Mouse (Mus musculus) heart, postnatal 0 days (tissue): ENCODE measurements around the gene Qdpr. TPM values are rescaled to one million over a fixed set of nuclear protein-coding genes. Genes with fewer than 3 reads are reported as not detected.

Experiments used
- ATAC-seq: fragments of 200-750 bp; cut with Nextera tagmentation; 2 replicates; pipeline ENCODE4 v1.8.0; 2017; ENCODE audit warnings: low read depth, moderate number of reproducible peaks, moderate library complexity; ENCODE audit not compliant: insufficient read depth
- DNase-seq: peaks from one replicate; pipeline ENCODE4 v3.0.0-alpha.2; 2016; ENCODE audit warnings: low spot score
- H3K27ac ChIP-seq: fragments of 300-500 bp; sonication (generic); 2 replicates; pipeline ENCODE4 v1.5.1; 2014; ENCODE audit warnings: low read depth, mild to moderate bottlenecking
- H3K27me3 ChIP-seq: fragments of 300-500 bp; sonication (generic); 2 replicates; pipeline ENCODE4 v1.6.1; 2014; ENCODE audit warnings: low read length, mixed read lengths; ENCODE audit not compliant: control insufficient read depth, insufficient read depth
- H3K36me3 ChIP-seq: fragments of 300-500 bp; sonication (generic); replicated peaks from 2 replicates; pipeline ENCODE4 v1.6.1; 2014; ENCODE audit warnings: low read length, mixed read lengths; ENCODE audit not compliant: control insufficient read depth, insufficient read depth
- H3K4me1 ChIP-seq: fragments of 300-500 bp; sonication (generic); 2 replicates; pipeline ENCODE4 v1.6.1; 2014; ENCODE audit warnings: antibody characterized with exemption; ENCODE audit not compliant: control insufficient read depth, insufficient read depth
- H3K4me2 ChIP-seq: fragments of 300-500 bp; sonication (generic); 2 replicates; pipeline ENCODE4 v1.6.1; 2014; ENCODE audit warnings: low read depth, mild to moderate bottlenecking, low read length, moderate library complexity
- H3K4me3 ChIP-seq: fragments of 300-500 bp; sonication (generic); 2 replicates; pipeline ENCODE4 v1.5.1; 2014; ENCODE audit warnings: low read depth, low read length
- H3K9ac ChIP-seq: fragments of 300-500 bp; sonication (generic); replicated peaks from 2 replicates; pipeline ENCODE4 v1.6.1; 2014; ENCODE audit warnings: low read depth, low read length, mixed read lengths
- H3K9me3 ChIP-seq: fragments of 300-500 bp; sonication (generic); replicated peaks from 2 replicates; pipeline ENCODE4 v1.6.1; 2016; ENCODE audit warnings: low read length; ENCODE audit not compliant: control insufficient read depth
- CTCF ChIP-seq: IDR thresholded peaks from 2 replicates; pipeline ENCODE4 v1.5.1; 2016; ENCODE audit warnings: antibody characterized with exemption, control low read depth, low read depth
- EP300 ChIP-seq: IDR thresholded peaks from 2 replicates; pipeline ENCODE4 v1.6.1; 2016; ENCODE audit warnings: antibody characterized with exemption, low read depth
- WGBS: fragments of 180-500 bp; shearing (Covaris S2); extraction: QIAGEN DNeasy Blood & Tissue Kit; methylation state at CpG from one replicate; pipeline ENCODE4 v1.1.7; 2014; 5-methylcytosine and 5-hydroxymethylcytosine counted together
- polyA plus RNA-seq: library from polyadenylated mRNA; unstranded; fragments of >200 nt; fragmentation: Nextera tagmentation; extraction: Ambion mirVana; gene quantifications from 2 replicates; pipeline ENCODE4 v1.2.1, GENCODE M21; 2015
- total RNA-seq: library from RNA; depleted of rRNA; stranded (reverse); fragments of >200 nt; gene quantifications from 2 replicates; pipeline ENCODE4 v1.2.3, GENCODE M21; 2014; ENCODE audit warnings: low replicate concordance; rRNA removed

Qdpr gene
- total and polyA plus RNA-seq, 2 experiments from 2014 or later, result 51.6 to 107 TPM

GRCm38 (mm10) chr5:45406129-45406528 is 43.9 kb downstream of the Qdpr start:
- DNase-seq, result no peak
- no peak for ATAC-seq
- no peak overlapping the region for H3K9ac ChIP-seq
- H3K27ac ChIP-seq, result no peak overlapping the region
- no peaks in the 10 kb centered on the region; the same call in 1 of the 2 replicates for H3K27me3 ChIP-seq
- H3K9me3 ChIP-seq, result no peaks in the 10 kb centered on the region
- no peaks in the 10 kb centered on the region for H3K36me3 ChIP-seq
- WGBS, result 50% methylated on average over 2 of the region's 2 CpGs
- no peak overlapping the region for H3K4me2 ChIP-seq
- H3K4me3 ChIP-seq, result no peak overlapping the region
- H3K4me1 ChIP-seq, result no peaks in the 10 kb centered on the region
- TF ChIP-seq CTCF (no peak), EP300 (no peak)

DNA sequence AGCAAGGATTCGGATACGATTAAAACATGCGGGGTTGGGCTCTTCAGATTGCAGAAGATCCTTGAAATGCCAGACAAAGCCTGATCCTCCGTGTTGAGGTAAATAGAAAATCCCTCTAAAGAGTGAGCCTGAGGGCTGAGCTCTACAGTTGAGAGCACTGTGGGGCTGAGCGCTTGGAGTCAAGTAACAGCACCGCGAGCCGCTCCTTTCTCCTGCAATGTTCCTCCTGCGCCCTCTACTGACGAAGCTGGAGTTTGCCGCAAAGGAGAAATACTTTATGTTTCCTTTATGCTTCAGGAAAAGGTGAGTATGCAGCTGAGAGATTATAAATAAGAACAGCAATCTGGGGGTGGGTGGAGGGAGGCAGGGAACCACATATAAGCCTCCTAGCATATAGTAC is 47.4 kb downstream of the Qdpr start:
- no peak overlapping the region for H3K4me3 ChIP-seq
- no peaks in the 10 kb centered on the region for H3K4me1 ChIP-seq
- no peak for ATAC-seq
- H3K9ac ChIP-seq, result no peak overlapping the region
- 18% methylated on average over 11 of the region's 11 CpGs for WGBS
- TF ChIP-seq EP300 (no peak), CTCF (peak; percentile 91)
- no peaks in the 10 kb centered on the region; the same call in 1 of the 2 replicates for H3K27me3 ChIP-seq
- no peak overlapping the region for H3K27ac ChIP-seq
- no peaks in the 10 kb centered on the region for H3K36me3 ChIP-seq
- H3K4me2 ChIP-seq, result no peak overlapping the region
- H3K9me3 ChIP-seq, result no peaks in the 10 kb centered on the region
- DNase-seq, result peak; percentile 53

DNA sequence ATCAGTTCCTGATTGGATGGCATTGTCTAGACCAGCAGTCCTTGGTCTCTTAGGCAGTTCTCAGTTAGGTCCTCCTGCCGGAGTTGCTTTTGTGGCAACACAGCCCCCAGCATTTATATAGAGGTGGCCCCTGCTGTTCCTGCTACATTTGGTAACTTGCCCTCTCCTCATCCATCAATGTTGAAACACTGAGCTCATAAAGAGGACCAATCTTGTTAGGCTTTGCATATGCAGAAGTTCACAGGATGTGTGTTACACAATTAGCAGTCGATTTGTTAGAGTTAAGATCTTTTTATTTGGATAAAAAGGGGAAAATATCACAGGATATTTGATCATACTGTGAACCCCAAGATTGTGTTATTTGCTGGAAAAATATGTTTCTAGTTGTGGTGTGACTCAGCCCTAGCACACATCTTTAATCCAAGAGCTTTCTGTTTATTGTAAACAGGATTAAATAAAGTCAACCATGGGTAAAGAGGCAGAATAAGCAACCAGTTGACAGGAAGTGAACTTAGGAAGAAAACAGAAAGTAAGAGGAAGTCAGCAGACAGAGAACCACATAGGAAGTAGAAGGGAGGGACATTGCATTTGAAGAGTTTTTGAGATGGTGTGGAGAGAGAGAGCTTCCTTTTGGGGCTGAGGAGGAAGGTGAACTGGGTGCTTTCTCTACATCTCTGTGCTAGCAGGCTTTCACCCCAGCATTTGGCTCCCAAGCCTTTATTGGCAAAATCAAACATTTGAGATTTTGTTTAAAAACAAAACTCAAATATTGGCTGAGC is 65.8 kb downstream of the Qdpr start:
- ATAC-seq (no peak), DNase-seq (no peak)
- no peak for TF ChIP-seq CTCF
- TF ChIP-seq EP300, result no peak
- H3K27ac ChIP-seq, result no peak overlapping the region
- H3K36me3 ChIP-seq, result no peaks in the 10 kb centered on the region
- no peak overlapping the region for H3K9ac ChIP-seq
- 66% methylated on average over 2 of the region's 2 CpGs for WGBS
- H3K9me3 ChIP-seq, result no peaks in the 10 kb centered on the region
- no peaks in the 10 kb centered on the region for H3K27me3 ChIP-seq
- H3K4me2 ChIP-seq, result no peak overlapping the region
- no peak overlapping the region for H3K4me3 ChIP-seq
- H3K4me1 ChIP-seq, result no peaks in the 10 kb centered on the region

Other genes with a start within 250 kb of the Qdpr start
- gene Clrn2, start 3.5 kb upstream of the Qdpr start, total RNA-seq, result not detected in 2 replicates
- not detected in 2 replicates for gene Clrn2, start 3.5 kb upstream of the Qdpr start, polyA plus RNA-seq
- gene Lap3, start 43.1 kb upstream of the Qdpr start, total RNA-seq, result 28.7 and 37.6 TPM in 2 replicates
- gene Lap3, start 43.1 kb upstream of the Qdpr start, polyA plus RNA-seq, result 56.0 and 57.2 TPM in 2 replicates
- gene Med28, start 70.0 kb upstream of the Qdpr start, total RNA-seq, result 49.6 and 78.3 TPM in 2 replicates
- 136 and 146 TPM in 2 replicates for gene Med28, start 70.0 kb upstream of the Qdpr start, polyA plus RNA-seq
- gene Fam184b, start 189.4 kb upstream of the Qdpr start, total RNA-seq, result 0.54 TPM in 1 of 2 replicates, not detected in the other
- 0.03 TPM in 1 of 2 replicates, not detected in the other for gene Fam184b, start 189.4 kb upstream of the Qdpr start, polyA plus RNA-seq
- gene Ncapg, start 219.7 kb upstream of the Qdpr start, total RNA-seq, result 16.1 and 28.7 TPM in 2 replicates
- 8.7 and 9.1 TPM in 2 replicates for gene Ncapg, start 219.7 kb upstream of the Qdpr start, polyA plus RNA-seq